Mouse (Mus musculus): ENCODE results near the gene Gpm6a. TPM values are rescaled to one million over a fixed set of nuclear protein-coding genes. Genes with fewer than 3 reads are reported as not detected.

Gene Gpm6a
- polyA plus RNA-seq, 1 experiment from 2014 or later: 2.8 TPM

DNA sequence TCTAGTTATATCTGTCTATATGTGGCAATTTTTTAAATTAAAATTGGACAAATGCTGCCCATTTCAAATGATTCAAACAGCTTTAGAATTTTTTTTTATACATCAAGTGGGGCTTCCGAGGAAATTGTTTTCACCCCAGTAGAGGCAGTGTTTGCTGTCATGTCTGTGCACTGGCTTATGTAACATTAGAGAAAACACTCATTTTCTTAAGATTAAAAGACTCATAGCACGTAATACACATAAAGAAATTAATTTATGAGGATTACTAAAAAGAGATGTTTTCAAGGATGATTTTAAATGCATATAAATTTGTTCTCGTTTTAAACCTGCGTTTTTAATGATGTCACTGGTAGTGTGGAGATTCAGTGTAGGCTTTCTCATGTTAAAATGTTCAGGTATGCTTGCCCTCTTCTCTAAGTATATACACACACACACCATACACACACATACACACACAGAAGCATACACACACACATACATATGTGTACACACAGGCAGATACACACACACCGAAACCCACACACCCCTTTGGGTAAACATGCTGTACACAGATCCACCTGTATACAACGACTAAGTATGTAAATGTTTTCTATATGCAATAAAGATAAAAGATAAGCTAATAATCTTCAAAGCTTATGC, 1.4 kb downstream of the Gpm6a start:
- 54% methylated on average over 6 of the region's 6 CpGs for whole genome bisulfite sequencing (ENCODE audit: insufficient replicate concordance)
- Histone ChIP-seq H3K36me3 (ENCODE audit: control insufficient read depth, insufficient read depth) (no peaks in the 10 kb centered on the region), H3K9ac (ENCODE audit: low read depth, low read length) (no peak overlapping the region), H3K9me3 (replicated peaks; ENCODE audit: control insufficient read depth, low read length) (no peaks in the 10 kb centered on the region), H3K27ac (ENCODE audit: low read length) (no peak overlapping the region), H3K4me3 (ENCODE audit: low read depth, low read length) (no peak overlapping the region), H3K4me1 (ENCODE audit: control insufficient read depth, low read depth, low read length) (no peaks in the 10 kb centered on the region), H3K4me2 (ENCODE audit: low read depth, low read length) (no peak overlapping the region), H3K27me3 (ENCODE audit: control insufficient read depth, insufficient read depth, low read depth, low read length) (no peaks in the 10 kb centered on the region)
- no peak for ATAC-seq (ENCODE audit: low read depth)

DNA sequence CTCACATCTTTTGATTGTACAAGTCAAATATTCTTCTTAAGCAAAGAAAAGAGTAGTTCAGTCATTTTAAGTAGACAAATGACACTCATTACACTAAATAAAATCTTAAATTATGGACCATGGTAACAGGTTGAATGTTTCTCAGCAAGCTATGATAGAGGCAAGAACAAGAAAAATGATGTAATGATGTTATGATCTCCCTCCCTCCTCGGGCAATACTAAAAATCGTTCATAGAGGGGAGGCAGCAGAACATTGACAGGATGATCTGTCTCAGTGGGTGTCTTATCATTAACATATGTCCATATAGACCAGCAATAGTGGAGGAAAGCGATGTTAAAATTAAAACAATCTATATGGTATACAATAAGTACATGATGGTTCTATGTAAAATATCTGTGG, 2.1 kb downstream of the Gpm6a start:
- Histone ChIP-seq H3K9ac (ENCODE audit: low read depth, low read length) (no peak overlapping the region), H3K9me3 (replicated peaks; ENCODE audit: control insufficient read depth, low read length) (no peaks in the 10 kb centered on the region), H3K27me3 (ENCODE audit: control insufficient read depth, insufficient read depth, low read depth, low read length) (no peaks in the 10 kb centered on the region), H3K4me1 (ENCODE audit: control insufficient read depth, low read depth, low read length) (no peaks in the 10 kb centered on the region), H3K36me3 (ENCODE audit: control insufficient read depth, insufficient read depth) (no peaks in the 10 kb centered on the region), H3K4me2 (ENCODE audit: low read depth, low read length) (no peak overlapping the region), H3K27ac (ENCODE audit: low read length) (no peak overlapping the region), H3K4me3 (ENCODE audit: low read depth, low read length) (no peak overlapping the region)
- 62% methylated on average over 3 of the region's 3 CpGs for WGBS (ENCODE audit: insufficient replicate concordance)
- no peak for ATAC-seq (ENCODE audit: low read depth)

DNA sequence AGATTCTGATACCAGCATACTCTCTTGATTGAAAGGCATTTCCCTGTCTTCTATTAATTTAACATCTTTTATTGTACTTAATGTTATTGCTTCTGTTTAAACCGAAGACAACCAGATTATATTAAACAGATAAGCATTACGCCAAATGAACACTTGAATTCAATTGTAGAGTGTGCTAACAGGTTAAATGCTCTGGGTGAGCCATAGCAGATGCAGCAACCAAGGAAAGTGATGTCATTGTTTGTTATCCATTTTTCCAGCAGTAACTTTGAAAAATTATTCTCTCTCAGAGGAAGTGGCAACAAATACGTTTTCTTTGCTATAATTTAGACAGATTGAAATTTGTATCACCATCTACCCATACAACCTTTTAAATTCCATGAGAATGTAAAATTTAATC, 2.9 kb downstream of the Gpm6a start:
- H3K36me3 ChIP-seq (ENCODE audit: control insufficient read depth, insufficient read depth): no peaks in the 10 kb centered on the region
- WGBS (ENCODE audit: insufficient replicate concordance): 59% methylated on average over 3 of the region's 3 CpGs
- H3K27ac ChIP-seq (ENCODE audit: low read length): no peak overlapping the region
- H3K27me3 ChIP-seq (ENCODE audit: control insufficient read depth, insufficient read depth, low read depth, low read length): no peaks in the 10 kb centered on the region
- no peaks in the 10 kb centered on the region for H3K4me1 ChIP-seq (ENCODE audit: control insufficient read depth, low read depth, low read length)
- no peaks in the 10 kb centered on the region for H3K9me3 ChIP-seq (replicated peaks; ENCODE audit: control insufficient read depth, low read length)
- H3K4me2 ChIP-seq (ENCODE audit: low read depth, low read length): no peak overlapping the region
- no peak for ATAC-seq (ENCODE audit: low read depth)
- H3K4me3 ChIP-seq (ENCODE audit: low read depth, low read length): no peak overlapping the region
- H3K9ac ChIP-seq (ENCODE audit: low read depth, low read length): no peak overlapping the region

- no peak for ATAC-seq (ENCODE audit: low read depth)
- Histone ChIP-seq H3K36me3 (ENCODE audit: control insufficient read depth, insufficient read depth) (no peaks in the 10 kb centered on the region), H3K27ac (ENCODE audit: low read length) (no peak overlapping the region), H3K4me3 (ENCODE audit: low read depth, low read length) (no peak overlapping the region), H3K9me3 (replicated peaks; ENCODE audit: control insufficient read depth, low read length) (no peaks in the 10 kb centered on the region), H3K4me2 (ENCODE audit: low read depth, low read length) (no peak overlapping the region), H3K27me3 (ENCODE audit: control insufficient read depth, insufficient read depth, low read depth, low read length) (no peaks in the 10 kb centered on the region), H3K9ac (ENCODE audit: low read depth, low read length) (no peak overlapping the region), H3K4me1 (ENCODE audit: control insufficient read depth, low read depth, low read length) (no peaks in the 10 kb centered on the region)
Observed at GRCm38 (mm10) chr8:54961571-54961970, 6.9 kb downstream of the Gpm6a start.

- no peaks in the 10 kb centered on the region for H3K9me3 ChIP-seq (replicated peaks; ENCODE audit: control insufficient read depth, low read length)
- no peak for ATAC-seq (ENCODE audit: low read depth)
- no peaks in the 10 kb centered on the region for H3K27me3 ChIP-seq (ENCODE audit: control insufficient read depth, insufficient read depth, low read depth, low read length)
- no peak overlapping the region for H3K4me3 ChIP-seq (ENCODE audit: low read depth, low read length)
- H3K4me1 ChIP-seq (ENCODE audit: control insufficient read depth, low read depth, low read length): no peaks in the 10 kb centered on the region
- WGBS (ENCODE audit: insufficient replicate concordance): 53% methylated on average over 1 of the region's 1 CpGs
- H3K27ac ChIP-seq (ENCODE audit: low read length): no peak overlapping the region
- H3K4me2 ChIP-seq (ENCODE audit: low read depth, low read length): no peak overlapping the region
- no peak overlapping the region for H3K9ac ChIP-seq (ENCODE audit: low read depth, low read length)
- H3K36me3 ChIP-seq (ENCODE audit: control insufficient read depth, insufficient read depth): no peaks in the 10 kb centered on the region
Observed at GRCm38 (mm10) chr8:54975020-54975419, 20.4 kb downstream of the Gpm6a start.

- Histone ChIP-seq H3K27me3 (ENCODE audit: control insufficient read depth, insufficient read depth, low read depth, low read length) (no peaks in the 10 kb centered on the region), H3K27ac (ENCODE audit: low read length) (no peak overlapping the region), H3K36me3 (ENCODE audit: control insufficient read depth, insufficient read depth) (no peaks in the 10 kb centered on the region), H3K4me3 (ENCODE audit: low read depth, low read length) (no peak overlapping the region), H3K4me1 (ENCODE audit: control insufficient read depth, low read depth, low read length) (no peaks in the 10 kb centered on the region), H3K9ac (ENCODE audit: low read depth, low read length) (no peak overlapping the region), H3K4me2 (ENCODE audit: low read depth, low read length) (no peak overlapping the region), H3K9me3 (replicated peaks; ENCODE audit: control insufficient read depth, low read length) (no peaks in the 10 kb centered on the region)
- 46% methylated on average over 2 of the region's 2 CpGs for WGBS (ENCODE audit: insufficient replicate concordance)
- ATAC-seq (ENCODE audit: low read depth): no peak
Observed at GRCm38 (mm10) chr8:54975506-54975905, 20.9 kb downstream of the Gpm6a start.

- 63% methylated on average over 2 of the region's 2 CpGs for WGBS (ENCODE audit: insufficient replicate concordance)
- ATAC-seq (ENCODE audit: low read depth): no peak
- no peaks in the 10 kb centered on the region for H3K9me3 ChIP-seq (replicated peaks; ENCODE audit: control insufficient read depth, low read length)
- no peaks in the 10 kb centered on the region for H3K36me3 ChIP-seq (ENCODE audit: control insufficient read depth, insufficient read depth)
- H3K4me1 ChIP-seq (ENCODE audit: control insufficient read depth, low read depth, low read length): no peaks in the 10 kb centered on the region
- H3K4me3 ChIP-seq (ENCODE audit: low read depth, low read length): no peak overlapping the region
- H3K27ac ChIP-seq (ENCODE audit: low read length): no peak overlapping the region
- no peaks in the 10 kb centered on the region for H3K27me3 ChIP-seq (ENCODE audit: control insufficient read depth, insufficient read depth, low read depth, low read length)
- H3K4me2 ChIP-seq (ENCODE audit: low read depth, low read length): no peak overlapping the region
- no peak overlapping the region for H3K9ac ChIP-seq (ENCODE audit: low read depth, low read length)
Observed at GRCm38 (mm10) chr8:54975927-54976326, 21.3 kb downstream of the Gpm6a start.

- no peak for ATAC-seq (ENCODE audit: low read depth)
- no peak overlapping the region for H3K4me2 ChIP-seq (ENCODE audit: low read depth, low read length)
- no peaks in the 10 kb centered on the region for H3K9me3 ChIP-seq (replicated peaks; ENCODE audit: control insufficient read depth, low read length)
- 40% methylated on average over 1 of the region's 1 CpGs for WGBS (ENCODE audit: insufficient replicate concordance)
- no peaks in the 10 kb centered on the region for H3K4me1 ChIP-seq (ENCODE audit: control insufficient read depth, low read depth, low read length)
- no peaks in the 10 kb centered on the region for H3K36me3 ChIP-seq (ENCODE audit: control insufficient read depth, insufficient read depth)
- no peaks in the 10 kb centered on the region for H3K27me3 ChIP-seq (ENCODE audit: control insufficient read depth, insufficient read depth, low read depth, low read length)
- H3K4me3 ChIP-seq (ENCODE audit: low read depth, low read length): no peak overlapping the region
- H3K9ac ChIP-seq (ENCODE audit: low read depth, low read length): no peak overlapping the region
- H3K27ac ChIP-seq (ENCODE audit: low read length): no peak overlapping the region
Observed at GRCm38 (mm10) chr8:54976663-54977062, 22.0 kb downstream of the Gpm6a start.

GRCm38 (mm10) chr8:54986791-54987190, 32.1 kb downstream of the Gpm6a start:
- Histone ChIP-seq H3K4me1 (ENCODE audit: control insufficient read depth, low read depth, low read length) (no peaks in the 10 kb centered on the region), H3K27ac (ENCODE audit: low read length) (no peak overlapping the region), H3K9me3 (replicated peaks; ENCODE audit: control insufficient read depth, low read length) (no peaks in the 10 kb centered on the region), H3K4me2 (ENCODE audit: low read depth, low read length) (no peak overlapping the region), H3K4me3 (ENCODE audit: low read depth, low read length) (no peak overlapping the region), H3K27me3 (ENCODE audit: control insufficient read depth, insufficient read depth, low read depth, low read length) (no peaks in the 10 kb centered on the region), H3K36me3 (ENCODE audit: control insufficient read depth, insufficient read depth) (no peaks in the 10 kb centered on the region), H3K9ac (ENCODE audit: low read depth, low read length) (no peak overlapping the region)
- ATAC-seq (ENCODE audit: low read depth): no peak
- 52% methylated on average over 2 of the region's 2 CpGs for WGBS (ENCODE audit: insufficient replicate concordance)

Measured in liver, embryonic 16.5 days (tissue).